Mouse (Mus musculus) heart, embryonic 16.5 days (tissue): ENCODE measurements around the gene Iqcf1. TPM values are rescaled to one million over a fixed set of nuclear protein-coding genes. Genes with fewer than 3 reads are reported as not detected.

Experiments
- ATAC-seq: fragments of 200-750 bp; cut with Nextera tagmentation; replicated peaks from 2 replicates; pipeline ENCODE4 v1.8.0; 2017; ENCODE audit warnings: moderate number of reproducible peaks; ENCODE audit not compliant: insufficient read depth, low FRiP score; ENCODE audit errors: extremely low read depth
- H3K27ac ChIP-seq: fragments of 300-500 bp; sonication (generic); 2 replicates; pipeline ENCODE4 v1.5.1; 2014; ENCODE audit warnings: mild to moderate bottlenecking, low read length, control low read depth, moderate library complexity
- H3K27me3 ChIP-seq: fragments of 300-500 bp; sonication (generic); 2 replicates; pipeline ENCODE4 v1.6.1; 2014; ENCODE audit warnings: low read length, mixed read lengths; ENCODE audit not compliant: control insufficient read depth, insufficient read depth
- H3K36me3 ChIP-seq: fragments of 300-500 bp; sonication (generic); 2 replicates; pipeline ENCODE4 v1.6.1; 2014; ENCODE audit not compliant: control insufficient read depth, insufficient read depth
- H3K4me1 ChIP-seq: fragments of 300-500 bp; sonication (generic); 2 replicates; pipeline ENCODE4 v1.6.1; 2014; ENCODE audit warnings: low read length, mixed read lengths; ENCODE audit not compliant: control insufficient read depth, insufficient read depth
- H3K4me2 ChIP-seq: fragments of 300-500 bp; sonication (generic); 2 replicates; pipeline ENCODE4 v1.6.1; 2014; ENCODE audit warnings: low read depth, mild to moderate bottlenecking, control low read depth, low read length
- H3K4me3 ChIP-seq: fragments of 300-500 bp; sonication (generic); 2 replicates; pipeline ENCODE4 v1.5.1; 2014; ENCODE audit warnings: mild to moderate bottlenecking, control low read depth, low read length
- H3K9ac ChIP-seq: fragments of 300-500 bp; sonication (generic); 2 replicates; pipeline ENCODE4 v1.6.1; 2014; ENCODE audit warnings: low read length, control low read depth
- H3K9me3 ChIP-seq: fragments of 300-500 bp; sonication (generic); replicated peaks from 2 replicates; pipeline ENCODE4 v1.6.1; 2016; ENCODE audit warnings: low read length; ENCODE audit not compliant: control insufficient read depth
- WGBS: fragments of 180-500 bp; shearing (Covaris S2); extraction: QIAGEN DNeasy Blood & Tissue Kit; methylation state at CpG from one replicate; pipeline ENCODE4 v1.1.7; 2014; 5-methylcytosine and 5-hydroxymethylcytosine counted together
- polyA plus RNA-seq: library from polyadenylated mRNA; unstranded; fragments of >200 nt; fragmentation: Nextera tagmentation; extraction: Ambion mirVana; gene quantifications from 2 replicates; pipeline ENCODE4 v1.2.1, GENCODE M21; 2015

Iqcf1 gene
- not detected in 2 replicates for polyA plus RNA-seq

- Histone ChIP-seq H3K36me3 (no peaks in the 10 kb centered on the region), H3K4me3 (no peak within 1 kb of the TSS), H3K4me2 (no peak within 1 kb of the TSS), H3K9ac (no peak within 1 kb of the TSS), H3K4me1 (no peaks in the 10 kb centered on the region), H3K27me3 (no peaks in the 10 kb centered on the region), H3K27ac (no peak within 1 kb of the TSS), H3K9me3 (no peaks in the 10 kb centered on the region)
- ATAC-seq: no peak
- 89% methylated on average over 6 of the region's 6 CpGs for WGBS
These were observed at the start of gene Iqcf1 for GRCm38 (mm10) chr9:106499667-106500066. Gene Iqcf1, plus strand, starts transcription at chr9:106499967.

- Histone ChIP-seq H3K27ac (peak overlapping the region; percentile 30; the same call in 1 of the 2 replicates), H3K36me3 (no peaks in the 10 kb centered on the region), H3K9ac (no peak overlapping the region), H3K9me3 (no peaks in the 10 kb centered on the region), H3K4me3 (no peak overlapping the region), H3K27me3 (no peaks in the 10 kb centered on the region), H3K4me2 (peak overlapping the region; percentile 26), H3K4me1 (peaks cover 48% of the 10 kb centered on the region)
- no peak for ATAC-seq
- WGBS: 23% methylated on average over 9 of the region's 9 CpGs
These were observed 49.1 kb upstream of the Iqcf1 start for GRCm38 (mm10) chr9:106450661-106451060.

GRCm38 (mm10) chr9:106451298-106451697, 48.5 kb upstream of the Iqcf1 start:
- H3K27ac ChIP-seq: no peak overlapping the region
- H3K4me2 ChIP-seq: no peak overlapping the region
- no peaks in the 10 kb centered on the region for H3K36me3 ChIP-seq
- 72% methylated on average over 11 of the region's 11 CpGs for WGBS
- ATAC-seq: no peak
- H3K9ac ChIP-seq: no peak overlapping the region
- H3K27me3 ChIP-seq: no peaks in the 10 kb centered on the region
- H3K9me3 ChIP-seq: no peaks in the 10 kb centered on the region
- H3K4me3 ChIP-seq: no peak overlapping the region
- H3K4me1 ChIP-seq: peaks cover 55% of the 10 kb centered on the region

GRCm38 (mm10) chr9:106451899-106452298, 47.9 kb upstream of the Iqcf1 start:
- ATAC-seq: no peak
- H3K27me3 ChIP-seq: no peaks in the 10 kb centered on the region
- H3K9ac ChIP-seq: no peak overlapping the region
- H3K4me3 ChIP-seq: no peak overlapping the region
- no peak overlapping the region for H3K4me2 ChIP-seq
- no peaks in the 10 kb centered on the region for H3K9me3 ChIP-seq
- H3K36me3 ChIP-seq: no peaks in the 10 kb centered on the region
- WGBS: 50% methylated on average over 2 of the region's 2 CpGs
- H3K27ac ChIP-seq: no peak overlapping the region
- H3K4me1 ChIP-seq: peaks cover 57% of the 10 kb centered on the region

- H3K4me1 ChIP-seq: peaks cover 62% of the 10 kb centered on the region
- ATAC-seq: no peak
- no peak overlapping the region for H3K27ac ChIP-seq
- no peaks in the 10 kb centered on the region for H3K9me3 ChIP-seq
- H3K4me2 ChIP-seq: peak overlapping the region; percentile 94
- no peaks in the 10 kb centered on the region for H3K27me3 ChIP-seq
- WGBS: 54% methylated on average over 6 of the region's 6 CpGs
- H3K9ac ChIP-seq: peak overlapping the region; percentile 82; the same call in 1 of the 2 replicates
- no peak overlapping the region for H3K4me3 ChIP-seq
- H3K36me3 ChIP-seq: no peaks in the 10 kb centered on the region
These were observed 47.4 kb upstream of the Iqcf1 start for GRCm38 (mm10) chr9:106452351-106452750.

- H3K4me2 ChIP-seq: peak overlapping the region; percentile 94
- H3K9ac ChIP-seq: peak overlapping the region; percentile 82
- no peak for ATAC-seq
- 8% methylated on average over 7 of the region's 7 CpGs for WGBS
- H3K9me3 ChIP-seq: no peaks in the 10 kb centered on the region
- H3K27ac ChIP-seq: peak overlapping the region; percentile 88
- peaks cover 64% of the 10 kb centered on the region for H3K4me1 ChIP-seq
- H3K4me3 ChIP-seq: peak overlapping the region; percentile 76
- no peaks in the 10 kb centered on the region for H3K27me3 ChIP-seq
- no peaks in the 10 kb centered on the region for H3K36me3 ChIP-seq
These were observed 46.9 kb upstream of the Iqcf1 start for GRCm38 (mm10) chr9:106452821-106453220.

- WGBS: under 1% methylated on average over 43 of the region's 74 CpGs
- ATAC-seq: peak; percentile 78
- peak within 1 kb of the TSS; percentile 76 for H3K4me3 ChIP-seq
- H3K27ac ChIP-seq: peak within 1 kb of the TSS; percentile 88
- H3K4me1 ChIP-seq: peaks cover 63% of the 10 kb centered on the region
- no peaks in the 10 kb centered on the region for H3K9me3 ChIP-seq
- H3K27me3 ChIP-seq: no peaks in the 10 kb centered on the region
- peak within 1 kb of the TSS; percentile 90 for H3K9ac ChIP-seq
- H3K36me3 ChIP-seq: no peaks in the 10 kb centered on the region
- H3K4me2 ChIP-seq: peak within 1 kb of the TSS; percentile 94
These were observed 46.3 kb upstream of the Iqcf1 start, which contains the start of gene Pcbp4 for GRCm38 (mm10) chr9:106453271-106454070. Gene Pcbp4, plus strand, starts transcription at chr9:106453291.

GRCm38 (mm10) chr9:106454071-106454761, 45.6 kb upstream of the Iqcf1 start:
- WGBS: 3% methylated on average over 20 of the region's 20 CpGs
- H3K4me2 ChIP-seq: peak overlapping the region; percentile 94
- peak overlapping the region; percentile 76 for H3K4me3 ChIP-seq
- peaks cover 62% of the 10 kb centered on the region for H3K4me1 ChIP-seq
- no peaks in the 10 kb centered on the region for H3K36me3 ChIP-seq
- H3K27ac ChIP-seq: peak overlapping the region; percentile 88
- peak; percentile 1; the same call in 1 of the 2 replicates for ATAC-seq
- H3K9me3 ChIP-seq: no peaks in the 10 kb centered on the region
- peak overlapping the region; percentile 90 for H3K9ac ChIP-seq
- no peaks in the 10 kb centered on the region for H3K27me3 ChIP-seq
